Mouse (Mus musculus) MEL (cell line): ENCODE results near the gene Olfr1134. TPM values are rescaled to one million over a fixed set of nuclear protein-coding genes. Genes with fewer than 3 reads are reported as not detected.

Experiments used
- DNase-seq: peaks from one replicate; pipeline ENCODE4 v3.0.0; 2011; ENCODE audit warnings: low read depth, low spot score
- H3K27ac ChIP-seq: 2 replicates; pipeline ENCODE4 v1.5.1; 2012; ENCODE audit warnings: low read depth, mild to moderate bottlenecking, control low read depth, low read length, moderate library complexity; ENCODE audit not compliant: control insufficient read depth
- H3K27me3 ChIP-seq, 2 experiments: fragments of 150-350 bp in 1 of 2; sonication (generic) in 1 of 2; 2 replicates each; pipeline ENCODE4 v1.6.1; 2012; ENCODE audit warnings: low read length in 2 of 2, mild to moderate bottlenecking in 2 of 2, improper control_type of control experiment in 1 of 2, moderate library complexity in 1 of 2; ENCODE audit not compliant: insufficient read depth in 2 of 2, control insufficient read depth in 1 of 2
- H3K36me3 ChIP-seq, 2 experiments: 2 replicates each; pipeline ENCODE4 v1.6.1; 2012 to 2014; ENCODE audit warnings: low read length in 2 of 2, improper control_type of control experiment in 1 of 2, inconsistent platforms in 1 of 2, mild to moderate bottlenecking in 1 of 2; ENCODE audit not compliant: insufficient read depth in 2 of 2, control insufficient read depth in 1 of 2
- H3K4me1 ChIP-seq, 2 experiments: fragments of 150-350 bp in 1 of 2; sonication (generic) in 1 of 2; 2 replicates each; pipeline ENCODE4 v1.6.1; 2012; ENCODE audit warnings: low read length in 2 of 2, improper control_type of control experiment in 1 of 2, mild to moderate bottlenecking in 1 of 2; ENCODE audit not compliant: insufficient read depth in 2 of 2, control insufficient read depth in 1 of 2
- H3K4me3 ChIP-seq, 2 experiments: fragments of 150-350 bp in 1 of 2; sonication (generic) in 1 of 2; 2 replicates each; pipeline ENCODE4 v1.5.1; 2012; ENCODE audit warnings: low read depth in 2 of 2, low read length in 2 of 2, mild to moderate bottlenecking in 2 of 2, moderate library complexity in 2 of 2, control low read depth in 1 of 2, improper control_type of control experiment in 1 of 2; ENCODE audit not compliant: control insufficient read depth in 1 of 2, insufficient read depth in 1 of 2
- H3K79me2 ChIP-seq: 2 replicates; pipeline ENCODE4 v1.6.1; 2012; ENCODE audit warnings: mild to moderate bottlenecking, low read length, moderate library complexity; ENCODE audit not compliant: control insufficient read depth, poor library complexity, insufficient read depth
- H3K9ac ChIP-seq: 2 replicates; pipeline ENCODE4 v1.6.1; 2012; ENCODE audit warnings: low read depth, mild to moderate bottlenecking, control low read depth, low read length, moderate library complexity; ENCODE audit not compliant: control insufficient read depth, poor library complexity, severe bottlenecking
- H3K9me3 ChIP-seq: fragments of 150-350 bp; sonication (generic); replicated peaks from 2 replicates; pipeline ENCODE4 v1.6.1; 2012; ENCODE audit warnings: mild to moderate bottlenecking, low read length, improper control_type of control experiment, moderate library complexity; ENCODE audit not compliant: insufficient read depth
- BHLHE40 ChIP-seq: IDR thresholded peaks from 2 replicates; pipeline ENCODE4 v1.6.1; 2012; ENCODE audit warnings: low read depth, mild to moderate bottlenecking, inconsistent platforms, low read length, improper control_type of control experiment, borderline replicate concordance
- CHD1 ChIP-seq: IDR thresholded peaks from 2 replicates; pipeline ENCODE4 v1.6.1; 2012; ENCODE audit warnings: low read depth, mild to moderate bottlenecking, inconsistent platforms, low read length, improper control_type of control experiment
- CHD2 ChIP-seq: IDR thresholded peaks from 2 replicates; pipeline ENCODE4 v1.6.1; 2011; ENCODE audit warnings: low read length, improper control_type of control experiment
- CTCF ChIP-seq, 3 experiments: IDR thresholded peaks in 2 of 3; conservative IDR thresholded peaks in 1 of 3; 2 replicates each; pipeline ENCODE4 v1.5.1; 2011 to 2012; ENCODE audit warnings: low read length in 3 of 3, low read depth in 2 of 3, mild to moderate bottlenecking in 2 of 3, improper control_type of control experiment in 1 of 3, inconsistent platforms in 1 of 3, mixed read lengths in 1 of 3, moderate library complexity in 1 of 3; ENCODE audit not compliant: control insufficient read depth in 1 of 3, insufficient read depth in 1 of 3, poor library complexity in 1 of 3, severe bottlenecking in 1 of 3
- E2F4 ChIP-seq: IDR thresholded peaks from 2 replicates; pipeline ENCODE4 v1.6.1; 2011; ENCODE audit warnings: low read depth, low read length, improper control_type of control experiment, borderline replicate concordance
- ELF1 ChIP-seq: IDR thresholded peaks from 2 replicates; pipeline ENCODE4 v1.6.1; 2014; ENCODE audit warnings: low read depth, mild to moderate bottlenecking, inconsistent platforms, low read length, improper control_type of control experiment, moderate library complexity
- EP300 ChIP-seq, 2 experiments: IDR thresholded peaks; 2 replicates each; pipeline ENCODE4 v1.6.1; 2011; ENCODE audit warnings: improper control_type of control experiment in 2 of 2, low read length in 2 of 2, low read depth in 1 of 2, mild to moderate bottlenecking in 1 of 2
- GABPA ChIP-seq: IDR thresholded peaks from 2 replicates; pipeline ENCODE4 v1.6.1; 2012; ENCODE audit warnings: low read depth, mild to moderate bottlenecking, inconsistent platforms, low read length, improper control_type of control experiment, moderate library complexity
- GATA1 ChIP-seq: IDR thresholded peaks from 2 replicates; pipeline ENCODE4 v1.6.1; 2011; ENCODE audit warnings: low read depth, low read length, improper control_type of control experiment
- HCFC1 ChIP-seq: IDR thresholded peaks from 2 replicates; pipeline ENCODE4 v1.6.1; 2012; ENCODE audit warnings: low read depth, mild to moderate bottlenecking, inconsistent platforms, low read length, improper control_type of control experiment, moderate library complexity
- KAT2A ChIP-seq: conservative IDR thresholded peaks from 2 replicates; pipeline ENCODE4 v1.6.1; 2012; ENCODE audit warnings: low read depth, low read length, improper control_type of control experiment, inconsistent platforms
- MAFK ChIP-seq: IDR thresholded peaks from 2 replicates; pipeline ENCODE4 v1.6.1; 2011; ENCODE audit warnings: low read depth, mild to moderate bottlenecking, low read length, improper control_type of control experiment, borderline replicate concordance
- MAX ChIP-seq: IDR thresholded peaks from 2 replicates; pipeline ENCODE4 v1.6.1; 2011; ENCODE audit warnings: low read length, improper control_type of control experiment
- MXI1 ChIP-seq: IDR thresholded peaks from 2 replicates; pipeline ENCODE4 v1.6.1; 2011; ENCODE audit warnings: mild to moderate bottlenecking, low read depth, low read length, improper control_type of control experiment
- MYC ChIP-seq: IDR thresholded peaks from 2 replicates; pipeline ENCODE4 v1.6.1; 2011; ENCODE audit warnings: low read depth, mild to moderate bottlenecking, low read length, improper control_type of control experiment, moderate library complexity
- NELFE ChIP-seq: IDR thresholded peaks from 2 replicates; pipeline ENCODE4 v1.6.1; 2011; ENCODE audit warnings: low read depth, low read length, improper control_type of control experiment
- POLR2A ChIP-seq, 2 experiments: IDR thresholded peaks; 2 replicates each; pipeline ENCODE4 v1.6.1; 2011 to 2012; ENCODE audit warnings: low read length in 2 of 2, mild to moderate bottlenecking in 2 of 2, control low read depth in 1 of 2, improper control_type of control experiment in 1 of 2, low read depth in 1 of 2, moderate library complexity in 1 of 2; ENCODE audit not compliant: control insufficient read depth in 1 of 2, insufficient read depth in 1 of 2, poor library complexity in 1 of 2
- POLR2AphosphoS2 ChIP-seq: IDR thresholded peaks from 2 replicates; pipeline ENCODE4 v1.6.1; 2011; ENCODE audit warnings: low read length, improper control_type of control experiment
- RAD21 ChIP-seq: IDR thresholded peaks from 2 replicates; pipeline ENCODE4 v1.6.1; 2011; ENCODE audit warnings: mild to moderate bottlenecking, low read depth, low read length, improper control_type of control experiment
- RCOR1 ChIP-seq: IDR thresholded peaks from 2 replicates; pipeline ENCODE4 v1.6.1; 2012; ENCODE audit warnings: low read depth, mild to moderate bottlenecking, inconsistent platforms, low read length, improper control_type of control experiment
- TBP ChIP-seq: IDR thresholded peaks from 2 replicates; pipeline ENCODE4 v1.8.0; 2011; ENCODE audit warnings: low read depth, low read length, improper control_type of control experiment
- TCF12 ChIP-seq: IDR thresholded peaks from 2 replicates; pipeline ENCODE4 v1.6.1; 2014; ENCODE audit warnings: low read depth, mild to moderate bottlenecking, inconsistent platforms, low read length, improper control_type of control experiment, moderate library complexity
- UBTF ChIP-seq: IDR thresholded peaks from 2 replicates; pipeline ENCODE4 v1.6.1; 2012; ENCODE audit warnings: low read depth, mild to moderate bottlenecking, inconsistent platforms, low read length, improper control_type of control experiment, moderate library complexity, borderline replicate concordance; ENCODE audit not compliant: insufficient read depth
- USF1 ChIP-seq: IDR thresholded peaks from 2 replicates; pipeline ENCODE4 v1.6.1; 2014; ENCODE audit warnings: low read depth, mild to moderate bottlenecking, inconsistent platforms, low read length, improper control_type of control experiment, moderate library complexity
- USF2 ChIP-seq, 2 experiments: IDR thresholded peaks; 2 replicates each; pipeline ENCODE4 v1.6.1; 2011 to 2012; ENCODE audit warnings: improper control_type of control experiment in 2 of 2, low read length in 2 of 2, borderline replicate concordance in 1 of 2, inconsistent platforms in 1 of 2, low read depth in 1 of 2, mild to moderate bottlenecking in 1 of 2; ENCODE audit not compliant: insufficient read depth in 1 of 2
- ZC3H11A ChIP-seq: IDR thresholded peaks from 2 replicates; pipeline ENCODE4 v1.6.1; 2012; ENCODE audit warnings: low read depth, mild to moderate bottlenecking, inconsistent platforms, low read length, improper control_type of control experiment
- ZMIZ1 ChIP-seq: IDR thresholded peaks from 2 replicates; pipeline ENCODE4 v1.6.1; 2012; ENCODE audit warnings: low read depth, mild to moderate bottlenecking, inconsistent platforms, low read length, improper control_type of control experiment, moderate library complexity
- polyA plus RNA-seq, 2 experiments: library from polyadenylated mRNA; stranded (reverse) in 1 of 2; unstranded in 1 of 2; fragments of >175 nt in 1 of 2; fragments of >200 nt in 1 of 2; gene quantifications; 2 replicates each; pipeline versions ENCODE4 v1.2.1 to v1.2.4; 2012; ENCODE audit warnings: low replicate concordance in 2 of 2, low read depth in 1 of 2; ENCODE audit not compliant: insufficient read length in 2 of 2, insufficient read depth in 1 of 2, missing spikeins in 1 of 2
- total RNA-seq: library from RNA; depleted of rRNA; stranded (reverse); fragments of 300-350 nt; gene quantifications from 2 replicates; pipeline ENCODE4 v1.2.3, GENCODE M21; 2012; rRNA removed

Gene Olfr1134
- total RNA-seq (not detected in 2 replicates), polyA plus RNA-seq (not detected)

- TF ChIP-seq BHLHE40 (no peak), MXI1 (no peak), ZMIZ1 (no peak), ZC3H11A (no peak), ELF1 (no peak), TBP (no peak), MAX (no peak), NELFE (no peak), HCFC1 (no peak)
- Histone ChIP-seq H3K36me3 (no peaks in the 10 kb centered on the region), H3K9ac (no peak within 1 kb of the TSS), H3K9me3 (no peaks in the 10 kb centered on the region), H3K4me1 (no peaks in the 10 kb centered on the region), H3K27ac (no peak within 1 kb of the TSS), H3K4me3 (no peak within 1 kb of the TSS), H3K79me2 (no peaks in the 10 kb centered on the region), H3K27me3 (no peaks in the 10 kb centered on the region)
- DNase-seq: no peak
Observed at GRCm38 (mm10) chr2:87658360-87658759, at the start of gene Olfr1134. Gene Olfr1134, minus strand, starts transcription at chr2:87658460.

GRCm38 (mm10) chr2:87693847-87694246 lies 35.6 kb upstream of the Olfr1134 start, which contains the start of gene Olfr1136:
Gene Olfr1136, minus strand, starts transcription at chr2:87693947.
- no peaks in the 10 kb centered on the region for H3K9me3 ChIP-seq
- H3K4me3 ChIP-seq: no peak within 1 kb of the TSS
- no peaks in the 10 kb centered on the region for H3K4me1 ChIP-seq
- TF ChIP-seq MYC: no peak
- TF ChIP-seq CHD2: no peak
- TF ChIP-seq MAFK: no peak
- no peak for TF ChIP-seq USF1
- DNase-seq: no peak
- no peaks in the 10 kb centered on the region for H3K79me2 ChIP-seq
- H3K27ac ChIP-seq: no peak within 1 kb of the TSS
- H3K27me3 ChIP-seq: no peaks in the 10 kb centered on the region
- no peaks in the 10 kb centered on the region for H3K36me3 ChIP-seq
- no peak within 1 kb of the TSS for H3K9ac ChIP-seq

- H3K36me3 ChIP-seq: no peaks in the 10 kb centered on the region
- H3K9me3 ChIP-seq: no peaks in the 10 kb centered on the region
- no peaks in the 10 kb centered on the region for H3K27me3 ChIP-seq
- DNase-seq: no peak
- H3K27ac ChIP-seq: no peak within 1 kb of the TSS
- H3K9ac ChIP-seq: no peak within 1 kb of the TSS
- H3K4me3 ChIP-seq: no peak within 1 kb of the TSS
- no peaks in the 10 kb centered on the region for H3K4me1 ChIP-seq
- no peaks in the 10 kb centered on the region for H3K79me2 ChIP-seq
- TF ChIP-seq E2F4: no peak
- TF ChIP-seq CTCF (IDR thresholded peaks at IDR 0.05 in 2 of 3, conservative IDR thresholded peaks at IDR 0.05 in 1 of 3; ENCODE audit: control insufficient read depth in 1 of 3, insufficient read depth in 1 of 3, low read depth in 2 of 3, low read length in 3 of 3, poor library complexity in 1 of 3, severe bottlenecking in 1 of 3): no peak
- no peak for TF ChIP-seq HCFC1
- TF ChIP-seq EP300 (IDR thresholded peaks at IDR 0.05; ENCODE audit: low read depth in 1 of 2, low read length in 2 of 2): no peak
- no peak for TF ChIP-seq POLR2AphosphoS2
- TF ChIP-seq NELFE: no peak
- TF ChIP-seq UBTF: no peak
- TF ChIP-seq GATA1: no peak
- TF ChIP-seq CHD2: no peak
- TF ChIP-seq RAD21: no peak
- no peak for TF ChIP-seq TCF12
- no peak for TF ChIP-seq BHLHE40
- TF ChIP-seq RCOR1: no peak
- no peak for TF ChIP-seq MXI1
- no peak for TF ChIP-seq POLR2A (IDR thresholded peaks at IDR 0.05; ENCODE audit: control insufficient read depth in 1 of 2, insufficient read depth in 1 of 2, low read depth in 1 of 2, low read length in 2 of 2, poor library complexity in 1 of 2)
- TF ChIP-seq USF2 (IDR thresholded peaks at IDR 0.05; ENCODE audit: borderline replicate concordance in 1 of 2, insufficient read depth in 1 of 2, low read depth in 1 of 2, low read length in 2 of 2): no peak
- TF ChIP-seq GABPA: no peak
- no peak for TF ChIP-seq KAT2A
- no peak for TF ChIP-seq CHD1
Observed at GRCm38 (mm10) chr2:87673564-87673963, 15.3 kb upstream of the Olfr1134 start, which contains the start of gene Olfr1135. Gene Olfr1135, minus strand, starts transcription at chr2:87673664.
